In the genomic region with DNA sequence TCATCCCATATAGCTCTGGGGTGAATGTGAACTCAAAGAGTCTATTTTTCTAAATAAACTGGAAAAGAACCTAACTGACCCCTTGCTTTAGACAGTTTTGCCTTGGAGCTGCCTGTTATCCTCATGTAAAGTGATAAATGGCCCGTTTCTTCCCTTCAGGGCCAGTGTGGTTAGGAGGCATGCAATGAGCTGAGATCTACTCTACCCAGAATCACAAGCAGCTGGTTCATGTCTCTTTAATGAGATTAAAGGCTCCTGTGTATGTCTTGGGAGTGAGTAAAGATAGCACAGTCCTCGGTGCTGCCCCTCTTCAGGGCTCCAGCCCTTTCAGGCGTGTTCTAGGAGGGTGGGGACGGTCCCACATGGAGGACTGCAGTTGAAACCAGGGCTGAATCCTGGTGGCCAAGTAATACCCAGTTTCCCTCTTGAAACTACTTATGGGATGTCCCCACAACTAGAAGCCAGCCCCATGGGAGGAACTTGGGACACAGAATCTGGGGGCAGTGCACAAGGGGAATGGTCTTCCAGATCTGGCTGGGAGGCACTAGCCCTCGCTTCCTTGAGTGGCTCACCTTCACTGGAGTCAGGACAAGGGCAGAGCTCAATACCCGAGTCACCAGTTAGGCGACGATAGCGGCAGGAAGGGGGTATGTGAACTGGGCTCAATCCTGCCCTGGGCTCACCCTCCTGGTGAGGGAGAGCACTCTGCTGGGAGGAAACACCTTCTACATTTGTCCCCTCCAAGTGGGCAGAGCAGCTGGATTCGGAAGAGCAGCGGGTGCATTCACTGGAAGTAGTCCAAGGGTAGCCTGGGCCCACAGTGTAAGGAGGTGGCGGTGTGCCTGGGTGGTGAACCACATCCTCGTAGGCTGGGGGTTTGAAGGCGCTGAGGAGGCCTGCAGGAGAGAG, we compare ENCODE assay signal across 7 mouse cellular contexts. TPM values are rescaled to one million over a fixed set of nuclear protein-coding genes. Genes with fewer than 3 reads are reported as not detected.
A peak's percentile ranks its signal among the peaks of the same experiment; 100 is the strongest.
DNase-seq lines count a peak whose midpoint lies in the region; ATAC-seq lines count a peak whose summit lies in the region.

No protein-coding gene starts in this region.

- H3K9me3 ChIP-seq in kidney, embryonic 14.5 days (ENCODE audit: control insufficient read depth, low read length) = no peaks in the 10 kb centered on the region
- H3K9me3 ChIP-seq in limb, embryonic 13.5 days = no peaks in the 10 kb centered on the region

- H3K9ac ChIP-seq in kidney, embryonic 14.5 days (ENCODE audit: low read depth, low read length) = peak overlapping the region; percentile 34; the same call in 1 of the 2 replicates
- H3K9ac ChIP-seq in limb, embryonic 13.5 days = peak overlapping the region; percentile 95

- no peak overlapping the region for H3K27ac ChIP-seq in kidney, embryonic 14.5 days (ENCODE audit: low read depth, low read length)
- no peak overlapping the region; the same call in 1 of the 2 replicates for H3K27ac ChIP-seq in limb, embryonic 13.5 days

- no peaks in the 10 kb centered on the region for H3K27me3 ChIP-seq in kidney, embryonic 14.5 days (ENCODE audit: control insufficient read depth, insufficient read depth, low read length)
- no peaks in the 10 kb centered on the region for H3K27me3 ChIP-seq in limb, embryonic 13.5 days

- ATAC-seq in kidney, embryonic 14.5 days (ENCODE audit: low FRiP score, low TSS enrichment) = no peak
- peak; percentile 16 for ATAC-seq in common myeloid progenitor, adult 5-6 weeks (replicated peaks; ENCODE audit: low read depth, poor library complexity, severe bottlenecking)
- ATAC-seq in limb, embryonic 13.5 days (ENCODE audit: low FRiP score, low read depth) = no peak

- peaks cover 45% of the 10 kb centered on the region for H3K4me1 ChIP-seq in kidney, embryonic 14.5 days (ENCODE audit: control insufficient read depth, insufficient read depth, low read length)
- peaks cover 56% of the 10 kb centered on the region for H3K4me1 ChIP-seq in limb, embryonic 13.5 days

- H3K36me3 ChIP-seq in kidney, embryonic 14.5 days (ENCODE audit: control insufficient read depth, insufficient read depth, low read length) = peaks cover 32% of the 10 kb centered on the region
- H3K36me3 ChIP-seq in limb, embryonic 13.5 days = peaks cover 33% of the 10 kb centered on the region

- no peak overlapping the region for H3K4me3 ChIP-seq in kidney, embryonic 14.5 days (ENCODE audit: low read length)
- H3K4me3 ChIP-seq in limb, embryonic 13.5 days = peak overlapping the region; percentile 77; the same call in 1 of the 2 replicates

- WGBS in kidney, embryonic 14.5 days = 74% methylated on average over 14 of the region's 14 CpGs
- 87% methylated on average over 14 of the region's 14 CpGs for WGBS in limb, embryonic 13.5 days

- no peak for DNase-seq in kidney, postnatal 36 days
- DNase-seq in CD4-positive helper T cell, adult 2 months (ENCODE audit: low read depth, low spot score) = peak; percentile 60
- no peak for DNase-seq in embryo, embryonic 9.5 days (ENCODE audit: extremely low spot score)
- no peak for DNase-seq in lung, adult 18-20 months

- peak overlapping the region; percentile 68; the same call in 1 of the 2 replicates for H3K4me2 ChIP-seq in kidney, embryonic 14.5 days (replicated peaks; ENCODE audit: low read depth, low read length)
- H3K4me2 ChIP-seq in limb, embryonic 13.5 days (replicated peaks) = peak overlapping the region; percentile 91

RNA-seq across cellular contexts. Expression of gene Wbp1, which starts 2.3 kb away (rescaled TPM):
- 123 and 125 TPM in 2 replicates for polyA plus RNA-seq in kidney, embryonic 14.5 days (2014; fragmentation: Nextera tagmentation; extraction: Ambion mirVana)
- total RNA-seq in common myeloid progenitor, adult 5-6 weeks (2017) = 70.1 and 85.3 TPM in 2 replicates
- 161 and 169 TPM in 2 replicates for polyA plus RNA-seq in limb, embryonic 13.5 days (2015; fragmentation: Nextera tagmentation; extraction: Ambion mirVana)

RNA-seq across cellular contexts. Expression of gene Mogs, which starts 3.8 kb away (rescaled TPM):
- 37.8 and 57.4 TPM in 2 replicates for polyA plus RNA-seq in kidney, embryonic 14.5 days (2014; fragmentation: Nextera tagmentation; extraction: Ambion mirVana)
- total RNA-seq in common myeloid progenitor, adult 5-6 weeks (2017) = 80.9 and 86.2 TPM in 2 replicates
- polyA plus RNA-seq in limb, embryonic 13.5 days (2015; fragmentation: Nextera tagmentation; extraction: Ambion mirVana) = 42.7 and 45.4 TPM in 2 replicates

RNA-seq across cellular contexts. Expression of gene Ino80b, which starts 6.2 kb away (rescaled TPM):
- polyA plus RNA-seq in kidney, embryonic 14.5 days (2014; fragmentation: Nextera tagmentation; extraction: Ambion mirVana) = 18.8 and 20.0 TPM in 2 replicates
- total RNA-seq in common myeloid progenitor, adult 5-6 weeks (2017) = 40.2 and 58.8 TPM in 2 replicates
- 12.4 and 12.8 TPM in 2 replicates for polyA plus RNA-seq in limb, embryonic 13.5 days (2015; fragmentation: Nextera tagmentation; extraction: Ambion mirVana)

RNA-seq across cellular contexts. Expression of gene Mrpl53, which starts 10.2 kb away (rescaled TPM):
- 139 and 169 TPM in 2 replicates for polyA plus RNA-seq in kidney, embryonic 14.5 days (2014; fragmentation: Nextera tagmentation; extraction: Ambion mirVana)
- total RNA-seq in common myeloid progenitor, adult 5-6 weeks (2017) = 25.3 and 30.0 TPM in 2 replicates
- 134 and 138 TPM in 2 replicates for polyA plus RNA-seq in limb, embryonic 13.5 days (2015; fragmentation: Nextera tagmentation; extraction: Ambion mirVana)

RNA-seq across cellular contexts. Expression of gene Rtkn, which starts 16.2 kb away (rescaled TPM):
- polyA plus RNA-seq in kidney, embryonic 14.5 days (2014; fragmentation: Nextera tagmentation; extraction: Ambion mirVana) = 14.9 and 18.0 TPM in 2 replicates
- total RNA-seq in common myeloid progenitor, adult 5-6 weeks (2017) = 0.96 and 3.9 TPM in 2 replicates
- polyA plus RNA-seq in limb, embryonic 13.5 days (2015; fragmentation: Nextera tagmentation; extraction: Ambion mirVana) = 64.7 and 74.1 TPM in 2 replicates
